Mouse (Mus musculus): Measurements from ENCODE around the gene D17Wsu92e.

- no peak for TF ChIP-seq CTCF (IDR thresholded peaks at IDR 0.05; ENCODE audit: low read depth)
- TF ChIP-seq EP300 (IDR thresholded peaks at IDR 0.05; ENCODE audit: low read depth) = no peak
Observed at GRCm38 (mm10) chr17:27726527-27726926, 93.9 kb downstream of the D17Wsu92e start.
